ENCODE assay signal across 21 mouse cellular contexts in the genomic region with DNA sequence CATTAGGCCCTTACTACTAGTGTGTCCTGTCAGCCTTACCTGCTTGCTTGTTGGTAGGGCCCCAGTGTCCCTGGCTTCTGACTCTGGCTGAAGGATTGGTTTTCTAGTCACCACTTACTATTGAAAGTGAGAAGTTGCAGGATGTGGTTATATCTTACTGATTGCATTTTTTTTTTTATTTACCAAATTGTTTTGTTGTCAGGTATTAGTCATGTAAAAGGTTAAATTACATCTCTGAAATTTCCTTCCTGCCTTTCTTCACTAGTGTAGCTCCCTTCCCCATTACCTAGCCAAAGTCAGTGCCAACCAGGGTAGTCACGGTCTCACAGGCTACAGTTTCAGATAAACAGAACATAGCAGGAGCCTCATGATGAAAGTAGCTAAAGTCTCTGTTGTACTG.
DNase-seq lines count a peak whose midpoint lies in the region; TF ChIP-seq lines count a peak whose summit lies in the region.
"Had no signal": no experiment of that assay in that cellular context is flagged by ENCODE, and none has a peak within 500 bp of the region (broad histone marks: within the 10 kb centered on the region; RNA-seq: fewer than 3 reads in every experiment).

No protein-coding gene starts in this region.

- H3K27me3 ChIP-seq in heart, adult 2 months (ENCODE audit: control insufficient read depth, insufficient read depth, low read length): no peaks in the 10 kb centered on the region
- H3K27me3 ChIP-seq in spleen, adult 2 months (ENCODE audit: control insufficient read depth, insufficient read depth, low read length): no peaks in the 10 kb centered on the region
- H3K27me3 ChIP-seq in megakaryocyte, embryonic 14.5 days (replicated peaks): no peaks in the 10 kb centered on the region
- H3K27me3 ChIP-seq: heart, embryonic 13.5 days; limb, embryonic 15.5 days; liver, embryonic 15.5 days; neural tube, embryonic 15.5 days had no signal

- TF ChIP-seq EP300 in heart, adult 2 months (IDR thresholded peaks at IDR 0.05; ENCODE audit: insufficient read depth, low read depth, low read length): no peak

- no peak overlapping the region for H3K9ac ChIP-seq in heart, adult 2 months (ENCODE audit: low read depth, low read length)
- H3K9ac ChIP-seq: heart, embryonic 13.5 days; limb, embryonic 15.5 days; liver, embryonic 15.5 days; neural tube, embryonic 15.5 days had no signal

- TF ChIP-seq CTCF in heart, adult 2 months (IDR thresholded peaks at IDR 0.05): no peak
- no peak for TF ChIP-seq CTCF in spleen, adult 2 months (IDR thresholded peaks at IDR 0.05; ENCODE audit: extremely low read depth, insufficient read depth, insufficient read length, insufficient replicate concordance)
- TF ChIP-seq CTCF in cortical plate, adult 2 months (IDR thresholded peaks at IDR 0.05; ENCODE audit: extremely low read depth, insufficient read depth, low read length): no peak

- peaks cover 5% of the 10 kb centered on the region for H3K4me1 ChIP-seq in heart, adult 2 months (ENCODE audit: control insufficient read depth, insufficient read depth, low read length)
- H3K4me1 ChIP-seq in spleen, adult 2 months (ENCODE audit: control insufficient read depth, insufficient read depth, insufficient read length): peaks cover 44% of the 10 kb centered on the region
- H3K4me1 ChIP-seq in cortical plate, adult 2 months (ENCODE audit: control insufficient read depth, insufficient read depth, low read length): no peaks in the 10 kb centered on the region
- H3K4me1 ChIP-seq in megakaryocyte, embryonic 14.5 days: peaks cover 64% of the 10 kb centered on the region
- H3K4me1 ChIP-seq: forebrain, embryonic 10.5 days; limb, embryonic 15.5 days had no signal

- 56% methylated on average over 1 of the region's 1 CpGs for WGBS in heart, adult 2 months
- WGBS in spleen, adult 2 months: 25% methylated on average over 1 of the region's 1 CpGs

- no peak for TF ChIP-seq POLR2A in heart, adult 2 months (IDR thresholded peaks at IDR 0.05; ENCODE audit: insufficient read depth, low read depth, low read length)
- no peak for TF ChIP-seq POLR2A in spleen, adult 2 months (IDR thresholded peaks at IDR 0.05; ENCODE audit: low read depth, low read length)
- no peak for TF ChIP-seq POLR2A in cortical plate, adult 2 months (IDR thresholded peaks at IDR 0.05; ENCODE audit: extremely low read depth, insufficient read depth, low read length)

- intact Hi-C loops in heart, adult 2 months (cut with DNase I): no loop called here

- no peak overlapping the region for H3K4me3 ChIP-seq in heart, adult 2 months
- no peak overlapping the region for H3K4me3 ChIP-seq in spleen, adult 2 months (ENCODE audit: extremely low read depth, insufficient read depth, insufficient read length)
- no peak overlapping the region for H3K4me3 ChIP-seq in cortical plate, adult 2 months (ENCODE audit: insufficient read depth, low read length)
- peak overlapping the region; percentile 59 for H3K4me3 ChIP-seq in megakaryocyte, embryonic 14.5 days (replicated peaks)
- H3K4me3 ChIP-seq: forebrain, embryonic 10.5 days; heart, embryonic 13.5 days; limb, embryonic 15.5 days; liver, embryonic 15.5 days; neural tube, embryonic 15.5 days had no signal

- H3K79me2 ChIP-seq in heart, adult 2 months (replicated peaks; ENCODE audit: control insufficient read depth, insufficient read depth, low read length): no peaks in the 10 kb centered on the region

- DNase-seq in heart, adult 11 months: peak; percentile 39
- no peak for DNase-seq in heart, adult 2 months
- DNase-seq in spleen, adult 2 months (ENCODE audit: low read depth in 1 of 2, low spot score in 2 of 2): no peak
- no peak for DNase-seq in spleen, postnatal 10 days (ENCODE audit: low spot score in 2 of 2)
- no peak for DNase-seq in right cerebral cortex, postnatal 14 days
- DNase-seq in frontal cortex, postnatal 36 days (ENCODE audit: low spot score in 2 of 2): no peak
- DNase-seq: adrenal gland, adult 8-10 months; cerebellum, adult 9-11 months; heart, postnatal 14 days; kidney, adult 11 months; layer of hippocampus, adult 9-11 months; lung, postnatal 4 days; right cerebral cortex, adult 18-20 months had no signal

- no peaks in the 10 kb centered on the region for H3K9me3 ChIP-seq in megakaryocyte, embryonic 14.5 days
- H3K9me3 ChIP-seq: forebrain, embryonic 10.5 days; heart, embryonic 13.5 days; limb, embryonic 15.5 days; liver, embryonic 15.5 days; neural tube, embryonic 15.5 days had no signal

- no peak overlapping the region; the same call in 1 of the 2 replicates for H3K27ac ChIP-seq in heart, adult 2 months
- peak overlapping the region; percentile 82 for H3K27ac ChIP-seq in spleen, adult 2 months (ENCODE audit: insufficient read depth, low read length)
- H3K27ac ChIP-seq in cortical plate, adult 2 months (ENCODE audit: insufficient read depth, low read length): peak overlapping the region; percentile 71
- H3K27ac ChIP-seq: forebrain, embryonic 10.5 days; heart, embryonic 13.5 days; hindbrain, postnatal 0 days; limb, embryonic 15.5 days; liver, embryonic 15.5 days; neural tube, embryonic 15.5 days had no signal

- peaks cover 7% of the 10 kb centered on the region for H3K36me3 ChIP-seq in heart, adult 2 months (ENCODE audit: control insufficient read depth, insufficient read depth, low read length)
- H3K36me3 ChIP-seq in spleen, adult 2 months (ENCODE audit: control insufficient read depth, insufficient read depth, low read length): no peaks in the 10 kb centered on the region
- H3K36me3 ChIP-seq in megakaryocyte, embryonic 14.5 days (replicated peaks; ENCODE audit: low read length): peaks cover 90% of the 10 kb centered on the region
